Mouse (Mus musculus) ES-Bruce4 (cell line): Measurements from ENCODE around the gene Lcn9.

ENCODE experiments used
- CTCF ChIP-seq: IDR thresholded peaks from one replicate; pipeline ENCODE4 v1.8.1; 2011; ENCODE audit warnings: low read depth, low read length
- POLR2A ChIP-seq: IDR thresholded peaks from one replicate; pipeline ENCODE4 v1.8.1; 2011; ENCODE audit warnings: low read length; ENCODE audit not compliant: insufficient read depth

- TF ChIP-seq CTCF (no peak), POLR2A (no peak)
Measured at GRCm38 (mm10) chr2:25842758-25843157, 19.8 kb downstream of the Lcn9 start.
